Mouse (Mus musculus): ENCODE results near the gene Per1.

DNA sequence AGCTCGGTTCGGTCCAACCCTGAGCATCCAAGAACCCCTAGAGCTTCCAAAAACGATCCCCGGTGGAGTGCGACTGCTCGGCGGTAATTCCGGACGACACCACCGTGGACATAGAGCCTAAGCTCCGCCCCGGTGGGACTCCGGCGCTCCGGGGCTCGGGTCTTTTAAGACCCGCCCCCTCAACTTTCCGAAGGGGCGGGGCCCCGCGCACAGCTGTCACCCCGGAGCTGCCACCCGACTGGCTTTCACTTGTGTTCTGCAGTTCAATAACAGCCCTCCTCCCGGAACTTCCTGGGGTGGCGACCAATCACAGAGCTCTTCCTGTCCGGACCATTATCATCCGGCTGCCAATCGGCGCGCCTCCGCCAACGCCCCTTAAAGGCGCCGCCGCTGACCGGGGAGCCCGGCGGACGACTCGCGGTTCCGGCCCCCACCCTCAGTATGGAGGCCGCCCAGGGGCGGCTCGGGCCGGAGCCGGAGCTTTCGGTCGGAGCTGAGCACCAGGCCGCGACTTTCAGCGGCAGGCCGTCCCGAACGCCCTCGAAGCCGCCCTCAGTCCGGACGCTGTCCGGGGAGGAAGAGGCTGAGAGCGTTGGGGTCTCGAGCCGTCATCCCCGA lies 35.6 kb upstream of the Per1 start, which contains the start of gene Borcs6:
- no peak for TF ChIP-seq POLR2A (IDR thresholded peaks at IDR 0.05; ENCODE audit: insufficient read depth, low read length)
- TF ChIP-seq CTCF (IDR thresholded peaks at IDR 0.05; ENCODE audit: low read depth, low read length): no peak

All from ES-Bruce4 (cell line).